Mouse (Mus musculus): Measurements from ENCODE around the gene Uqcc1. TPM values are rescaled to one million over a fixed set of nuclear protein-coding genes. Genes with fewer than 3 reads are reported as not detected.

The Uqcc1 gene
- 84.1 and 94.3 TPM in 2 replicates for polyA plus RNA-seq (2015; fragmentation: Nextera tagmentation; extraction: Ambion mirVana)

DNA sequence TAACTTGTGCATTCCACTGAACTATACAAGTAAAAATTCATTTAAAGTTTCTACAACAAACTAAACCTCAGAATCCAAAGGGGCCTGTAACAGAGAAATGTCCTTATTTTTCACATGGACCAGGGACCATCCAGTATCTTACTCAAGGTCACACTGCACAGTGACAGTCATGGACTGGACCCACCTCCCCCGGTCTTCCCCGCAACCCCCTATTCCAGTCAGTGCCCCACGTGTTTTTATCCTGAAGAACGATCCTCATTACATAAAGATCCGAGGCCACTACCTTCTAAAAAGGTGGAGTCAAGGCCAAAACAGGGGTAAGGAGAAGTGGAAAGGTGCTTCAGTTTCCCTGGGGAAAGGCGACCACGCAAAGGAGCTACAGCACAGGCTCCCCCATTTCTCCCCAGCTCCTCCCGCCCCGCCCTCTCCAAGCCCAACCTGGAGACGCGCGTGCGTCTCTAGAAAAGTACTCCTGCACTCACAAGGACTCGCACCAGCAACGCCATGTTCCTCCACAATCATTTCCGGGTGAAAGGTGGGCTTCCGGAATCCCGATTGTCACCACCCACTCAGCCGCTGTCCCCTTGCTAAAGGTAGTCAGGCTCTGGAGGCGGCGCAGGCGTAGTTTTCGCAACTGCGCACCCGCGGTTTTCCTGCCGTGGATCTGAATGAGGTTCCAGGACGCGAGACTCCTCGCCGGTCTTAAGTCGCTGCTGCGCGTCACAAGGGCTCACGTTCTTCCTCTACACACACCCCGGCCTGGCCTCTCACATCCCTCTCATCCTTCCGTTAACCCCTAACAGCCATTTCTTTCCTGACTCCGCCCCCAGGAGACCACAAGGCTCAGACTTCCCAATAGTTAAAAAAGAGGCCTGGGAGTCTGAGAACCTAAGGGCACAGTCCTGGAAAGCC lies at the start of gene Uqcc1:
TSS of gene Uqcc1 (minus strand) at position 780 of the 912 bp plus-strand sequence.
- WGBS = under 1% methylated on average over 38 of the region's 38 CpGs
- ATAC-seq (ENCODE audit: low FRiP score, low TSS enrichment) = peak; percentile 96
- peak within 1 kb of the TSS; percentile 94 for H3K27ac ChIP-seq (ENCODE audit: low read length)
- H3K4me2 ChIP-seq (replicated peaks; ENCODE audit: low read depth, low read length) = peak within 1 kb of the TSS; percentile 74
- H3K4me3 ChIP-seq (ENCODE audit: low read length) = peak within 1 kb of the TSS; percentile 64
- H3K9ac ChIP-seq (replicated peaks; ENCODE audit: low read length) = peak within 1 kb of the TSS; percentile 70
- no peaks in the 10 kb centered on the region for H3K27me3 ChIP-seq (ENCODE audit: insufficient read depth, low read length)
- H3K36me3 ChIP-seq (ENCODE audit: insufficient read depth, low read length) = no peaks in the 10 kb centered on the region
- H3K4me1 ChIP-seq (ENCODE audit: insufficient read depth, low read length) = peaks cover 20% of the 10 kb centered on the region
- no peaks in the 10 kb centered on the region for H3K9me3 ChIP-seq (ENCODE audit: low read length)

GRCm38 (mm10) chr2:155979328-155979991 lies 49.4 kb upstream of the Uqcc1 start:
- ATAC-seq (ENCODE audit: low FRiP score, low TSS enrichment) = peak; percentile 67
- Histone ChIP-seq H3K27me3 (ENCODE audit: insufficient read depth, low read length) (no peaks in the 10 kb centered on the region), H3K27ac (ENCODE audit: low read length) (peak overlapping the region; percentile 16; the same call in 1 of the 2 replicates), H3K4me3 (ENCODE audit: low read length) (no peak overlapping the region), H3K9ac (replicated peaks; ENCODE audit: low read length) (no peak overlapping the region), H3K4me1 (ENCODE audit: insufficient read depth, low read length) (no peaks in the 10 kb centered on the region), H3K4me2 (replicated peaks; ENCODE audit: low read depth, low read length) (no peak overlapping the region), H3K36me3 (ENCODE audit: insufficient read depth, low read length) (peaks cover 66% of the 10 kb centered on the region), H3K9me3 (ENCODE audit: low read length) (no peaks in the 10 kb centered on the region)
- WGBS = 49% methylated on average over 5 of the region's 5 CpGs

DNA sequence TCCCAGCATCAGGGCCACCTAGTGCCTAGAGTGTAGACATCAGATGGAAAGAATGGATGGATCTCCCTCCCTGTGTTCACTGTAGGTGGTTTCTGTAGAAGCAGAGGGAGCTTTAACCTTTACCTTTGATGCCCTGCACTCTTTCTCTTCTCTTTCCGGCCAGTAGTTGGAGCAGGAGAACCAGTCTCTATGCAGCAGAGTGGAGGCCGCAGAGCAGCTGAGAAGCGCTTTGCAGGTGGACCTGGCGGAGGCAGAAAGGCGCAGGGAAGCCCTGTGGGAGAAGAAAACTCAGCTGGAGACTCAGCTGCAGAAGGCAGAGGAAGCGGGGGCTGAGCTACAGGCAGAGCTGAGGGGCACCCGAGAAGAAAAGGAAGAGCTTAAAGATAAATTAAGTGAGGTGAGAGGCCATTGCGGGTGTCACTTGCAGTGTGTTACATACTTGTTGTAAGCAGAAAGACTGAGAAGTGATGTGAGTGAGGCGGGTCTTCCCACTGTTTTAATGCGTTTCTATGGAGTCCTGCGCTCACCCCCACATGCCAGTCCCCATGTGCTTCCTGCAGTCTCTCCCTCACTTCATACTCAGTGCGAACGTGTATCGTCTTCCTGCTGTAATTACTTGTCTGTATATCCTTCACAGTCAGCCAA lies 44.1 kb upstream of the Uqcc1 start:
- H3K36me3 ChIP-seq (ENCODE audit: insufficient read depth, low read length) = peaks cover 62% of the 10 kb centered on the region
- no peaks in the 10 kb centered on the region for H3K4me1 ChIP-seq (ENCODE audit: insufficient read depth, low read length)
- no peak overlapping the region for H3K4me3 ChIP-seq (ENCODE audit: low read length)
- H3K27ac ChIP-seq (ENCODE audit: low read length) = no peak overlapping the region
- ATAC-seq (ENCODE audit: low FRiP score, low TSS enrichment) = no peak
- WGBS = 84% methylated on average over 14 of the region's 14 CpGs
- no peak overlapping the region for H3K9ac ChIP-seq (replicated peaks; ENCODE audit: low read length)
- H3K4me2 ChIP-seq (replicated peaks; ENCODE audit: low read depth, low read length) = no peak overlapping the region
- H3K27me3 ChIP-seq (ENCODE audit: insufficient read depth, low read length) = no peaks in the 10 kb centered on the region
- no peaks in the 10 kb centered on the region for H3K9me3 ChIP-seq (ENCODE audit: low read length)

GRCm38 (mm10) chr2:155973348-155973747 lies 43.2 kb upstream of the Uqcc1 start:
- WGBS = 93% methylated on average over 6 of the region's 6 CpGs
- Histone ChIP-seq H3K4me3 (ENCODE audit: low read length) (no peak overlapping the region), H3K9ac (replicated peaks; ENCODE audit: low read length) (no peak overlapping the region), H3K4me1 (ENCODE audit: insufficient read depth, low read length) (no peaks in the 10 kb centered on the region), H3K27ac (ENCODE audit: low read length) (no peak overlapping the region), H3K36me3 (ENCODE audit: insufficient read depth, low read length) (peaks cover 65% of the 10 kb centered on the region), H3K9me3 (ENCODE audit: low read length) (no peaks in the 10 kb centered on the region), H3K27me3 (ENCODE audit: insufficient read depth, low read length) (no peaks in the 10 kb centered on the region), H3K4me2 (replicated peaks; ENCODE audit: low read depth, low read length) (no peak overlapping the region)
- no peak for ATAC-seq (ENCODE audit: low FRiP score, low TSS enrichment)

- Histone ChIP-seq H3K4me3 (ENCODE audit: low read length) (no peak overlapping the region), H3K9me3 (ENCODE audit: low read length) (no peaks in the 10 kb centered on the region), H3K4me1 (ENCODE audit: insufficient read depth, low read length) (no peaks in the 10 kb centered on the region), H3K4me2 (replicated peaks; ENCODE audit: low read depth, low read length) (no peak overlapping the region), H3K27me3 (ENCODE audit: insufficient read depth, low read length) (no peaks in the 10 kb centered on the region), H3K36me3 (ENCODE audit: insufficient read depth, low read length) (peaks cover 48% of the 10 kb centered on the region), H3K27ac (ENCODE audit: low read length) (no peak overlapping the region), H3K9ac (replicated peaks; ENCODE audit: low read length) (no peak overlapping the region)
- ATAC-seq (ENCODE audit: low FRiP score, low TSS enrichment) = no peak
- 29% methylated on average over 1 of the region's 1 CpGs for WGBS
These were observed 32.9 kb upstream of the Uqcc1 start for GRCm38 (mm10) chr2:155962991-155963390.

DNA sequence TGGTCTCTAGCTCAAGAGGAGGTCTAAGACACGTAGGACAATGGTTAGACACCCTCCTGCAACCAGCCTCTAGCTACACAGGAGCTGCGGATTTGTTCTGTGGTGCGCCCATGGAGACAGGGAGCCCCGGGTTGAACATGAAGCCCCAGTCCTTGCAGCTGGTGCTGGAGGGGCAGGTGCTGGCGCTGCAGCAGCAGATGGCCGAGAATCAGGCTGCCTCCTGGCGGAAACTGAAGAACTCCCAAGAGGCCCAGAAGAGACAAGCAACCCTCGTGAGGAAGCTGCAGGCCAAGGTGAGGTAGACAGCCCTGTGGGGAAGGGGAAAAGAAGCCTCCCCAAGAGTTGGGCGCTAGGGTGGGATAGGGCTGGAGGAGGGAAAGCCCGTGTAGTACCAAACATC lies 31.8 kb upstream of the Uqcc1 start:
- Histone ChIP-seq H3K4me1 (ENCODE audit: insufficient read depth, low read length) (peaks cover 6% of the 10 kb centered on the region; the same call in 1 of the 2 replicates), H3K9me3 (ENCODE audit: low read length) (no peaks in the 10 kb centered on the region), H3K36me3 (ENCODE audit: insufficient read depth, low read length) (peaks cover 37% of the 10 kb centered on the region), H3K27ac (ENCODE audit: low read length) (no peak overlapping the region), H3K4me3 (ENCODE audit: low read length) (no peak overlapping the region), H3K27me3 (ENCODE audit: insufficient read depth, low read length) (no peaks in the 10 kb centered on the region), H3K9ac (replicated peaks; ENCODE audit: low read length) (no peak overlapping the region), H3K4me2 (replicated peaks; ENCODE audit: low read depth, low read length) (no peak overlapping the region)
- WGBS = 84% methylated on average over 10 of the region's 10 CpGs
- ATAC-seq (ENCODE audit: low FRiP score, low TSS enrichment) = no peak

DNA sequence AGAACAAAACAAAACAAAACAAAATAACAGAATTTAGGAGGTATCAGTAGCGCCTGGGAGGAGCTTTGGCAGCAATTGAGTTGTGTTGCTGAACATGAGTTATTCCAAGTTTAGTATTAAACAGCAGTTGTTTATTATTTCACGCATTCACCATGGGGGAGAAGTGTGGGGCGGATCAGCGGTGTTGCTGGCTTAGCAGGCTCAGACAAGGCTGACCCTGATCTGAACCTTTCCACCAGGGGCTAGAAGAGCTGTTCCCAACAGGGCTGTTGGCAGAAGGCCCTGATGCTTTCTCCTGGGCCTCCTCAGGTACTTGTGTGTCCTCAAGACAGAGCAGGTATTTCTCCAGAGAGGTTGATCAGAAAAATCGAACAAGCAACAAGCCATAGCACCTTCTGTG lies 29.9 kb upstream of the Uqcc1 start:
- no peak overlapping the region for H3K4me2 ChIP-seq (replicated peaks; ENCODE audit: low read depth, low read length)
- WGBS = 87% methylated on average over 5 of the region's 5 CpGs
- no peak for ATAC-seq (ENCODE audit: low FRiP score, low TSS enrichment)
- peaks cover 29% of the 10 kb centered on the region for H3K36me3 ChIP-seq (ENCODE audit: insufficient read depth, low read length)
- no peaks in the 10 kb centered on the region for H3K9me3 ChIP-seq (ENCODE audit: low read length)
- no peaks in the 10 kb centered on the region for H3K27me3 ChIP-seq (ENCODE audit: insufficient read depth, low read length)
- H3K9ac ChIP-seq (replicated peaks; ENCODE audit: low read length) = no peak overlapping the region
- H3K4me3 ChIP-seq (ENCODE audit: low read length) = no peak overlapping the region
- peaks cover 6% of the 10 kb centered on the region; the same call in 1 of the 2 replicates for H3K4me1 ChIP-seq (ENCODE audit: insufficient read depth, low read length)
- H3K27ac ChIP-seq (ENCODE audit: low read length) = no peak overlapping the region

GRCm38 (mm10) chr2:155956134-155957059 lies 26.3 kb upstream of the Uqcc1 start, which contains the start of gene Cep250:
Gene Cep250 (plus strand): TSS chr2:155956458.
- Histone ChIP-seq H3K36me3 (ENCODE audit: insufficient read depth, low read length) (no peaks in the 10 kb centered on the region; the same call in 1 of the 2 replicates), H3K4me1 (ENCODE audit: insufficient read depth, low read length) (peaks cover 6% of the 10 kb centered on the region; the same call in 1 of the 2 replicates), H3K4me3 (ENCODE audit: low read length) (peak within 1 kb of the TSS; percentile 81), H3K27ac (ENCODE audit: low read length) (peak within 1 kb of the TSS; percentile 87), H3K4me2 (replicated peaks; ENCODE audit: low read depth, low read length) (peak within 1 kb of the TSS; percentile 55), H3K9me3 (ENCODE audit: low read length) (no peaks in the 10 kb centered on the region), H3K9ac (replicated peaks; ENCODE audit: low read length) (peak within 1 kb of the TSS; percentile 87), H3K27me3 (ENCODE audit: insufficient read depth, low read length) (no peaks in the 10 kb centered on the region)
- ATAC-seq (ENCODE audit: low FRiP score, low TSS enrichment) = peak; percentile 98
- WGBS = under 1% methylated on average over 54 of the region's 59 CpGs

DNA sequence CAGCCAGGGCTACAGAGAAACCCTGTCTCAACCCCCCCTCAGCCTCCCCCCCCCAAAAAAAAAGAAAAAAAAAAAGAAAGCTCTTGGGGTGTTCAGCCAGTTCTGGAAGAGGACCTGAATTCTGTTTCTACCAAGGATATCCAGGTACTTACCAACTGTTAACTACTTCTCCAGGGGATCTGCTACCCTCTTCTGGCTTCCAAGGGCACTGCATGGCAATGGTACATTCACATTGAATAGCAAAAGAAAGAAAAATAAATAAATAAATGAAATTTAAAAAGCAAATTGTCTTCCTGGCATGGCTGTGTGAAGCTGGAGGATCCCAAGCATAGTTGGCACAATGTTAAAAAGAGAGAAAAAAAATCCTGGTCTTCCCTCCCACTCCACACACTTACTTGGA lies 21.9 kb upstream of the Uqcc1 start:
- no peak for ATAC-seq (ENCODE audit: low FRiP score, low TSS enrichment)
- H3K4me1 ChIP-seq (ENCODE audit: insufficient read depth, low read length) = peaks cover 2% of the 10 kb centered on the region; the same call in 1 of the 2 replicates
- H3K4me2 ChIP-seq (replicated peaks; ENCODE audit: low read depth, low read length) = no peak overlapping the region

More for the DNA sequence above, 21.9 kb upstream of the Uqcc1 start:
- H3K27ac ChIP-seq (ENCODE audit: low read length) = no peak overlapping the region
- H3K27me3 ChIP-seq (ENCODE audit: insufficient read depth, low read length) = 0 out of 2 replicates have a peak, but pooled peaks cover 2% of the 10 kb centered on the region
- no peak overlapping the region for H3K4me3 ChIP-seq (ENCODE audit: low read length)
- H3K9me3 ChIP-seq (ENCODE audit: low read length) = no peaks in the 10 kb centered on the region
- no peaks in the 10 kb centered on the region for H3K36me3 ChIP-seq (ENCODE audit: insufficient read depth, low read length)
- no peak overlapping the region for H3K9ac ChIP-seq (replicated peaks; ENCODE audit: low read length)

All from kidney, embryonic 16.5 days (tissue).